Mouse (Mus musculus): ENCODE data around the gene Ftsj3.

The Ftsj3 gene

DNA sequence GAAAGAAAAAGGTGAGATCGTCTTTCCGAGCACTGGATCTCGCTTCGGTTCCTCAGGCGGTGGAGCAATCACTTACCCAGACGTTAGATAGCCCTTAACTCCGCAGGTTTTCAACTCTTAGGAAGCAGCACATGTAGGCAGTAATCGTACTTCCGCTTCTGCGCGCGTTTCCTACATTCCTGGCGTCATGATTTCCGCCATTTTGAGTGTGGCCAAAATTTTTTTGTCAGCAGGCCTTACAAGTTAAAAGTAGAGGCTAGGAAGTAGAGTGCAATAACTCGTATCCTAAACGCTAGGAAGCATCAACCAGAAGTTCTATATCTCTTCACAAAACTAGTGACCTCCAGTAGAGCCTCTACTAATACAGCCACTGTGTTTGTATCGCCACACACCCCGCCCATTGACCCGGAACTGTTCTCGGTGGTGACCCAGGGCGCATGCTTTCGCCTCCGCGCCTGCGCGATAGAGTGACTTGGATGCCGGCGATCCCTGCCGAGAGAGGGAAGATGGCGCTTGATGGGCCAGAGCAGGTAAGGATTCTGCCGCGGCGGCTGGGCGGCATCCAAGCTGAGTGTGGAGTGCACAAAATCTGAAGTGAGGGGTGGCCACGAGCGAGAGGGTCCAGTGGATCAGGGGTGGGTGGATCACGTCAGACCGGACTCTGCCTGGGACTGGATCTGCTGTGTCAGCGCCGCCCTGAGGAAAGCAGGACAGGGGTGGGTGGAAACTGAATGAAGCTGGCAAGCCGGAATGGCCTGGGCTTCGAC, at the start of gene Ftsj3, which contains the start of gene Psmc5:
Gene Ftsj3 (minus strand): TSS at position 395 of the 767 bp plus-strand sequence.
Gene Psmc5 (plus strand): TSS at position 470 of the 767 bp plus-strand sequence.
- in situ Hi-C loops (cut with MboI; ENCODE audit: low pct_unique_long_range_greater_than_20kb in 1 of 2, low sequenced_read_pairs in 2 of 2, unreplicated experiment in 1 of 2): no loop called here

DNA sequence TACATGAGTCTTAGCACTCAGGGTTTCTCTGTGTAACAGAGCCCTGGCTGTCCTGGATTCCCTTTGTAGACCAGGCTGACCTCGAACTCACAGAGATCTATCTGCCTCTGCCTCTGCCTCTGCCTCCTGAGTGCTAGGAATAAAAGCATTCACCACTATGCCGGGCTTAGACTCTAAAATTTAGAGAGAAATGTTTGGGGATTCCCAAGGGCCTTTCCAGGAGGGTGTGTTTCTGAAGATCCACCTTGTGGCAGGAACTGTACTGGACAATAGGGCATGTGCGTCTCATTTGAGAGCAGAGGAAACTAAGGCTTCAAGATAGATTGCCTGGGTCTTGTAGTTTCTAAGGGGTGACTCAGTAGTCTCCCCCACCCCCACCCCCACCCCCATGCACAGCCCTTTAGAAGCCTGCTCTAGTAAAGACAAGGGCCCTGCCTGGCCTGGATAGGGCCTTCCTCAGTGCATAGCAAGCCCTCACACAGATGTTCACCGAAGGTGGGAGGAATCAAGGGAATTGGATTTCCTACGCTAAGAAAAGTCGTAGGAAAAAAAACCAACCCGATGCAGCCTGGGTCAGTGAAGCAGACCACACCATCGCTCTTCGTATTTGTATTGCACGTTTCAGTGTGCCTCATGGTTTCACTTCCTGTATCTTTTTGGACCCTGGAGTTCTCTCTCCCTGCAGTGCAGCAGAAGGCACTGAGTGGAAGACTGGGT, 49.6 kb upstream of the Ftsj3 start:
- in situ Hi-C loops (cut with MboI; ENCODE audit: low pct_unique_long_range_greater_than_20kb in 1 of 2, low sequenced_read_pairs in 2 of 2, unreplicated experiment in 1 of 2): no loop called here

DNA sequence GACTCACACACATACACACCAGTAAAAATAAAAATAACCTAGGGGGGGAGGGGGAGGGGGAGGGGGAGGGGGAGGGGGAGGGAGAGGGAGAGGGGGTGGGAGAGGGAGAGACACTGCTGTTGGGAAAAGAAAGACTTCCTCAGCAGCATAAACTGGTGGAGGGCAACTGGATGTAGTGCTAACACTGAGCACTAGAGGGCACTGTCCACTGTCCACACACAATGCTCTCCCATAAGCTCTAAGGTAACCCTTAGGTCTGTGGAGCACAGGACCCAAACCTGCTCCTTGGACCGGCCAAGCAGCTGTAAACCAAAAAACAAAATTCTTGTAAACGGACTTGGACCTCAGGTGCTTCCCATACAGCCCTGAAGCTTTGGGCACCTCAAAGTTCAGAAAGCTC, 46.8 kb upstream of the Ftsj3 start:
- in situ Hi-C loops (cut with MboI; ENCODE audit: low pct_unique_long_range_greater_than_20kb in 1 of 2, low sequenced_read_pairs in 2 of 2, unreplicated experiment in 1 of 2): no loop called here

DNA sequence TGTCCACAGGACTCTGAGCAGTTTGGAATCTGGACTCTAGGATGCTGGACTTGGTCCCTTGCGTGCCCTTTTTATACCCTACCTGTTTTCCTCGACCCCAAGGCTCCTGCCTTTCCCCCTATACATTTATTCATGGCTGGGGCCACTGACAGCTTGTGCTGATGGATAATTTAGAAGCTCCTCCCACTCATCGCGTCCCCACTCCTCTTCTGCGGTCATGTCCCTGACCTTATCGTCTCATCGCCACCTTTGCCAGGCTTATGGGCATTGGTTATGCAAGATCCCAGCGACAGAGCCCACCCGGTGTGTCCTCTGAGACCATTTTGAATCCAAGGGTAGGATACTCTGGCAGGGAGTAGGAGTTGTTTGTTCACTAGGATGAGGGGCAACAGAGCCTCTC, 45.9 kb upstream of the Ftsj3 start, which contains the start of gene Gh:
Gene Gh (minus strand): TSS at position 101 of the 400 bp plus-strand sequence.
- in situ Hi-C loops (cut with MboI; ENCODE audit: low pct_unique_long_range_greater_than_20kb in 1 of 2, low sequenced_read_pairs in 2 of 2, unreplicated experiment in 1 of 2): no loop called here

DNA sequence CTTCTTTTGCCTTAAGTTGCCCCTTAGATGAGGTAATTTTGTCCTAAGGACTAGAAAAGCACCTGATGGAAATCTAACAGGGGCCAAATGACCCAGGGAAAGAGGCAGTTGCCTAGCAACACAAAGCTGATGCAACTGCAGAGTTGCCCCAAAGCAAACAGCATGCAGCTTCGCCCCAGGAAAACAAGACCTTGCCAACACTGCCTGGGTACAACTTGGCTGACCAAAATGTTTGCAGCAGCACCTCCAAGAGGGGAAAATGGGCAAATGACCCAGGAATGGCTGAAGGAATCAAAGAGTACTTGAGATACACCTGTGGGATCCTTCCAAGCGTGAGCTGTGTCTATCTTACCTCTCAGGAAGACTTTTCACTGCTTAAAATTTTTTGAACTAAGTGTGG, 36.0 kb upstream of the Ftsj3 start:
- in situ Hi-C loops (cut with MboI; ENCODE audit: low pct_unique_long_range_greater_than_20kb in 1 of 2, low sequenced_read_pairs in 2 of 2, unreplicated experiment in 1 of 2): no loop called here

DNA sequence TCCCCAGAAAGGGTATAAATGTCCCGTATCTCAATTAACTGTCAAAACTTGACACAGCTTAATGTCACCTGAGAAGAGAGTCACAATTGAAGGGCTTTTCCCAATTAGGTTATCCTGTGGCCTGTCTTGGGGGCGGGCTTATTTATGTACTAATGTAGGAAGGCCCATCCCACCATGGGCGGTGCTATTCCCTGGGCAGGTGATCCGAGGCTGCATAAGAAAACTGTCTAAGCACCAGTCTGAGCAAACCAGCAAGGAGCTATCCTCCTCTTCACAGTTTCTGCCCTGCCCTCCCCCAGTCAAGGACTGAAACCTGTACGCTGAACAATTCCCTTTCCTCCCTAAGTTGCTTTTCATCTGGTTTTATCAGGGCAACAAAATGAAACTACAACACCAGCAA, 34.5 kb upstream of the Ftsj3 start:
- in situ Hi-C loops (cut with MboI; ENCODE audit: low pct_unique_long_range_greater_than_20kb in 1 of 2, low sequenced_read_pairs in 2 of 2, unreplicated experiment in 1 of 2): no loop called here

DNA sequence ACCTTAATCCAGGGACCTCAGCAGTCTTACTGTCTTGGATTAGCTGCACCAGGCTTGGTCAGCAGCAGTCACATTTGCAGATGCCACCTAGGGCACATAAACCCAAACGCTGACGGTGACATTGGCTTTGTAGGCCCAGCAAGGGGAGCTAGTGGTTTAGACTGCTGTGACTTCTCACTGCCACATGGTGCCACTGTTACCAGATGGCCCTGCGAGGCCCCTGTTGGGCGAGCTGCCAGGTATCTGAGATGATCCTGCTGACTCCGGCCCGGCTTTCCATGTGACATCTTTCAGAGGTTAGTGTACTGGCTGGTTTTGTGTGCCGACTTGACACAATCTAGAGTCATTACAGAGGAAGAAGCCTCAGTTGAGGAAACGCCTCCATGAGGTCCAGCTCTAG, 33.5 kb upstream of the Ftsj3 start:
- in situ Hi-C loops (cut with MboI; ENCODE audit: low pct_unique_long_range_greater_than_20kb in 1 of 2, low sequenced_read_pairs in 2 of 2, unreplicated experiment in 1 of 2): no loop called here

DNA sequence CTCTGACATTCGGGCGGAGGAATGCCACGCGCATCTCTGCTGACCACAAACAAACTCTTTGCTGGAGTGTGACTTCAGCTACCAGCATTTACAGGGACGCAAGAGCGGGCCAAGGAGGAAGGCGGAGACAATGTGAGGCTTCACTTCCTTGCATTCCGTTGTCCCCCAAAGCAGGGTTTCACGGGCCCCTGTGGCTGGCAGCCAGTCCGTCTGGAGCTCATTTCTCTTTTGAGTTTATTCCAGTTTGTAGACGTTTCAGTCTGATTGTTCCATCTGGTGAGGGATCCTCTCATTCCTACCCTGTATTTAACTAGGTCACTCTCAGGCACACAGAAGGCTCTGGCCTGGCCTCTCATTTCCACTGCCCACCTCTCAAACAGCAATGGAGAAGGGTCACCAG, 31.1 kb upstream of the Ftsj3 start:
- in situ Hi-C loops (cut with MboI; ENCODE audit: low pct_unique_long_range_greater_than_20kb in 1 of 2, low sequenced_read_pairs in 2 of 2, unreplicated experiment in 1 of 2): no loop called here

DNA sequence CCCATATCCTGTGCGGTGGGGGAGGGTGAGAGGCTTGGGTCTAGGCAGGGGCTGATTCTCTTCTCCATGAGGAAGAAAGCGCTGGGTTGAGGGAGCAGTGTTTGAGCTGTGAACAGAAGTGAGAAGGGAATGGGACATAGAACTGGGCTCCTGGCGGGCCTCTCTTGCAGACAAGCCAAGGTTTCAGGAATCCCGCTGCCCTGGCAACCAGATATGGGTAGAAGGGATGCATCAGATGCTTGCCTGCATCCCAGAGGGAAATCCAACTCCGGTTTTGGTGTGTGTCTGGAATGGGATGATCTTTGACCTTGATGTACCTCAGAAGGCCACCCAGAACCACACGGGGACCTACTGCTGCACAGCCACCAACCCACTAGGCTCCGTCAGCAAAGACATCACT, 30.3 kb upstream of the Ftsj3 start:
- in situ Hi-C loops (cut with MboI; ENCODE audit: low pct_unique_long_range_greater_than_20kb in 1 of 2, low sequenced_read_pairs in 2 of 2, unreplicated experiment in 1 of 2): no loop called here

DNA sequence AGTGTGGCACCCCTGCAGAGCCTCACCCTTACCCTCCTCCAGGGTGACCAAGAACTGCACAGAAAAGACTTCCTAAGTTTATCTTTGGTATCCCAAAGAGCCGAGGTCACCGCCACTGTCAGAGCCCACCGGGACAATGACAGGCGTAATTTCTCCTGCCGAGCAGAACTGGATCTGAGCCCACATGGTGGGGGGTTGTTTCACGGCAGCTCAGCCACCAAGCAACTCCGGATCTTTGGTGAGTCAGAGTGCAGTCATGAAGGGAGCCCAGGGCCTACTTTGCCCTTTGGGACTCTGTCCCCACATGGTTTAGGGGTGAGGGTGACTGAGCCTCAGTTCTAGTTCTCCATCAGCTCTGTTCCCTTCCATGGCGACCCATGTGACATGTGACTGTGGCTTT, 28.2 kb upstream of the Ftsj3 start:
- in situ Hi-C loops (cut with MboI; ENCODE audit: low pct_unique_long_range_greater_than_20kb in 1 of 2, low sequenced_read_pairs in 2 of 2, unreplicated experiment in 1 of 2): no loop called here

DNA sequence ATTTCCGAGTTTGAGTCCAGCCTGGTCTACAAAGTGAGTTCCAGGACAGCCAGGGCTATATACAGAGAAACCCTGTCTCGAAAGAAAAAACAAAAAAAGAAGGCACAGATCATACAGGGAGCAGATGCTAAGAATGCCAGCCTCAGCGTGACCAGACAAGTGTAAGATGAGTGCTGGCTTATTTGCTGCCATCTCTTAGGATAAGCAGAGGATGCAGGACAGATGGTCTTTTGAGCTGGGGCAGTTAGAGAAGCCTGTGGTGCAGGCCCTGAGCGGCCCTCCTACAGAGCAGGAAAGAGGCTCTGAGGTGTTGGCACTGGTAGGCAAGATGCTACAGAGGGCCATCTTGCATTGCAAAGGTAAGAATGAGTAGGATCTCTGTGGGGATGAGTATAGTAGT, 27.5 kb upstream of the Ftsj3 start:
- in situ Hi-C loops (cut with MboI; ENCODE audit: low pct_unique_long_range_greater_than_20kb in 1 of 2, low sequenced_read_pairs in 2 of 2, unreplicated experiment in 1 of 2): no loop called here

DNA sequence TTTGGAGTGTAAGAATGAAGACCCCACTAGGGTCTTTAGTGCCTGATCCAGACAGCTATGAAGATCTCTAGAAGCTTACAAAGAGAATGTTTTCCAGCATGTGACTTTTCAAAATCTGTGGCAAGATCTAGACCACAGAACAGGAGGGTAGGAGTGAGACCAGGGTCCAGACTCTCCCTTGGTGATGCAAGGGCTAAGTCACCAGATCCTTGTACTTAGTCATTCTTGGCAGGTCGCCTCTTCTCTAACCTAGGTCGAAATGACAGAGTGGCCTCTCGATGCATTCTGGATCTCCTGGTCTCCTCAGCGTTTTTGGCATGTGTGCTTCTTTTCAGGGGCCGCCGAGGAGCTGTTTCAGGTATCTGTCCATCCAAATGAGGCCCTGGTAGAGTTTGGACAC, 26.6 kb upstream of the Ftsj3 start:
- in situ Hi-C loops (cut with MboI; ENCODE audit: low pct_unique_long_range_greater_than_20kb in 1 of 2, low sequenced_read_pairs in 2 of 2, unreplicated experiment in 1 of 2): no loop called here

DNA sequence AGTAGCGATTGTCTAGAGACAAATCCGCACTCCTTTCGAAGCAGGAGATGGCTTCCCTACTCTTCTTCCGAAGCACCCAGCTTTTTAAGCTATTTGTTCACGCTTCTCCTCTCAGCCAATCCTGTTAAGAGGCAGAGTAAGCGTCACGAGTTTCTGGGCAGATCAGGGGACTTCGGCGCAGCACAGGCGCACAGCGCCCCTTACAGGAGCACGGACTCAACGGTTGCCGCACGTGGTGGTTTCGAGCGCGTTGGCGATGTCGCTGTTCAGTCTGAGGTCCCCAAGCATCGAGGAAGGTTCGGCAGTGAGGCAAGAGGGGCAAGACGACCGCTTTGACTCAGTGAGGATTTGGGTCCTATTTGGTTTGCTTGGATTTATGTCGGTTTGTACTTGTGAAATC, 20.6 kb upstream of the Ftsj3 start, which contains the start of gene Tcam1:
Gene Tcam1 (plus strand): TSS at position 219 of the 400 bp plus-strand sequence.
- in situ Hi-C loops (cut with MboI; ENCODE audit: low pct_unique_long_range_greater_than_20kb in 1 of 2, low sequenced_read_pairs in 2 of 2, unreplicated experiment in 1 of 2): no loop called here

DNA sequence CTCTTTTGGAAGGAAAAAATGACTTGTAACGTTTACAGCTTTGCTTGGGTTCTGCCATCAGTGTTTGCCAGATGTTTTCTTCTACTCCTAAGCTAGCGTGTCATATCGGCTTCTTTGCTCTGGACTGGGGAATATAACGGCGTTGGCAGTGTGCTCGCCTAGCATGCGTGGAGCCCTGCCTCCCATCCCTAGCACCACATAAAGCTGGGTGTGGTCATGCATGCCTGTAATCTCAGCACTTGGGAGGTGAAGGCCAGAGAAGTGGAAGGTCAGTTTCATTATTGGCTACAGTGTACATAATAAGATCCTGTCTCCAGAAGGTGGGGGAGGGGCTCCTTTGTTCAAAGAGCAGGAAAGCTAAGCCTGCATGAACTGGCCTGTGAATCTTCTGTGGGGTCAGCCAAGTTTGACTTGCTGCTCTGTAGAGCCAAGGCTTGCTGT, 19.1 kb upstream of the Ftsj3 start:
- in situ Hi-C loops (cut with MboI; ENCODE audit: low pct_unique_long_range_greater_than_20kb in 1 of 2, low sequenced_read_pairs in 2 of 2, unreplicated experiment in 1 of 2): no loop called here

DNA sequence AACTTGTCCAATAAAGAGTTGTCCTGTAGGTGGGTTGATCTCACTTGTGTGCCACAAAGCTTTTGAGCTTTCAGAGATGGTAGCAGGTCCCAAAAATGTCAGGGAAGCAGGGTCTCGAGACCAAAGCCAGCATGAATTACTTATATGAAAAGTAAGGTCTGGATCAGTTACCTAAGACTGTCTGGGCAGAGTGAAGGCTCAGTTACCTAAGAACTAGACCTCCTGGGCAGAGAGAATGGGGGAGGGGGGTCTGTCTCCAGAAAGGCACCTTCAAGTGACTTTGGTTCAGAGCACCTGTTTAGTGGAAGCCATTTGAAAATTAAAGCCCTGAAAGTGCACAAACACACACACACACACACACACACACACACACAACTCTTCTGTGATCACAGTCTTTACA, 18.5 kb upstream of the Ftsj3 start:
- in situ Hi-C loops (cut with MboI; ENCODE audit: low pct_unique_long_range_greater_than_20kb in 1 of 2, low sequenced_read_pairs in 2 of 2, unreplicated experiment in 1 of 2): no loop called here

DNA sequence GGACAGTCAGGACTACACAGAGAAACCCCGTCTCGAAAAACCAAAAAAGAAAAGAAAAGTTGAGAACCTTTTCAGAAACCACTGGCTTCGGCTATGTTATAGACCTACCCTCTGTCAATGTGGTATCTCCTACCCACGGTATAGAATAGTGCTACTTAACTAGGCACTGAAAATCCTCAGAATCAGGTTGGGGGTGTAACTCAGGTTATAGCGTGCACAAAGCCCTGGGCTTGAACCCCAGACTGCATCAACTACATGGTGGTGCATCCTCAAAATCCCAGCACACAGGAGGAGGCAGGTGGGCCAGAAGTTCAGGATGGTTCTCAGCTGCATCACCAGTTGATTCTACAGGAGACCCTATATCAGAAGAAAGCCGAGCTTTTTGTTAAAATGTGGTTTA, 17.9 kb upstream of the Ftsj3 start:
- in situ Hi-C loops (cut with MboI; ENCODE audit: low pct_unique_long_range_greater_than_20kb in 1 of 2, low sequenced_read_pairs in 2 of 2, unreplicated experiment in 1 of 2): no loop called here

DNA sequence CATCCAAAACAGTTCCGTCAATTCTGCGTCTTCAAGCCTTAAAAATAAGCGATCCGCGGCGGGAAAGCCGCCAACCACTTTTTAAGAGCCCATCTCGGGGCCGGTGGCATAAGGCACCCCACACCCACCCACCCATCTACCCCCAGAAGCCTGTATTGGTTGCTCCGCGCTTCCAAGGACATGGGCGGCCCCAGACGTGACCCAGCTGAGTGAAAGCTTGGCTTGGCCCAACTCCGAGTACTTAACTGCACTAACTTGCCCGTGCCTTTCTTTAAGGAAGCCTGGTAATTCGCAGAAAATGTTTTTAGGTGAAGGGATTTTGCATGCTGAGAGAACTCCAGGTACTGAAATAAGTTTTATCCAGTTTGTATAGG, 17.4 kb upstream of the Ftsj3 start:
- in situ Hi-C loops (cut with MboI; ENCODE audit: low pct_unique_long_range_greater_than_20kb in 1 of 2, low sequenced_read_pairs in 2 of 2, unreplicated experiment in 1 of 2): no loop called here

DNA sequence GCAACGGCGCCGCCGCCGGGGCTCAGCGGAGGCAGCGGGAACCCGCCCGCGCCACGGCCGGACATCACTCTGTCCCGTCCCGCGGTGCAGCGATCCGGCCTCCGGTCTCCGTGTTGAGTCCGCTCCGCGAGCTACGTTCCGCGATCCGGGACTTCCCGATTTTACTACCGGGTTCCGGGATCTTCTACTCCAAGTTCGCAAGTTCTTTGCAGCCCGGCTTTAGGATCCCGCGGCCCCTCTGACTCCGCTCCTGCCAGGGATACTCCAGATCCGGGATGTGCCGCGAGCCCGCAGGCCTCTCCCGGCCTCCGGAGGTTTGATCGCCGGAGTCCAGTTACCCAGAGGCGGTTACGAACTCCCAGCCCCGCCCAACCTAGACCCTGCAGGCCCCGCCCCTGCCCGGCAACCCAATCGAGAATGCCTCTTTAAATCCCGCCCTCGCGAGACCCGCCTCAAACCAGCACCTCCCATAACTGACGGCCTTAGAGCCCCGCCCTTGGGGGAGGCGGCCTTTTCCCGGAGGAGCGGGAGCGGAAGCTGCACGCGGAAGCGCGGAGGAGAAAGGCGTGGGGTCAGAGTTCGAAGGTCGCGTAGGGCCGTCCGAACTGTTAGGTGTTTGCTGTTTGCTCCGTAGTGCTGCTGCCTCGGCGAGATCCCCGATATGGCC, 16.9 kb upstream of the Ftsj3 start, which contains the start of gene Smarcd2:
Gene Smarcd2 (minus strand): TSS at position 329 of the 667 bp plus-strand sequence.
- in situ Hi-C loops (cut with MboI; ENCODE audit: low pct_unique_long_range_greater_than_20kb in 1 of 2, low sequenced_read_pairs in 2 of 2, unreplicated experiment in 1 of 2): no loop called here
